Mouse (Mus musculus): ENCODE results near the gene Adamts1.

Adamts1 gene

DNA sequence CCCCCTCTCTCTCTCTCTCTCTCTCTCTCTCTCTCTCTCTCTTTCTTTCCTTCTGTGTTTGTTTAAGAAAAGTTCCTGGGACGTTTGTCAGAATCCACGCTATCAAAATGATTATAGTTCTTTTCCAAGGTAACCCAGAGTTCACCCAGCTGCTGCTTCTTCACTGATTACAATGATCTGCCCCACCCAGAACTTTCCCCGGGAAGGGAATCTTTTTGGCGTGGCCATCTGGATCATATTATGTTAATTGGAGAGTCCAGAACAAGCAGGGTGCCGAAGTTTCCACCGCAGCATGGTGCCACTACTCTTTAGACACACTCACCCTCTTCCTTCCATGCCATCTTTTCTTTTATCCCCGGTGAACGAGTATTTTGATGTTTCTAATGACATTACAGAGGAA lies 37.2 kb downstream of the Adamts1 start:
- DNase-seq (ENCODE audit: low spot score in 2 of 2): no peak

GRCm38 (mm10) chr16:85765167-85765566 lies 37.7 kb downstream of the Adamts1 start:
- no peak for DNase-seq (ENCODE audit: low spot score in 2 of 2)

- DNase-seq (ENCODE audit: low spot score in 2 of 2): no peak
These were observed 40.8 kb downstream of the Adamts1 start for GRCm38 (mm10) chr16:85762052-85762665.

DNA sequence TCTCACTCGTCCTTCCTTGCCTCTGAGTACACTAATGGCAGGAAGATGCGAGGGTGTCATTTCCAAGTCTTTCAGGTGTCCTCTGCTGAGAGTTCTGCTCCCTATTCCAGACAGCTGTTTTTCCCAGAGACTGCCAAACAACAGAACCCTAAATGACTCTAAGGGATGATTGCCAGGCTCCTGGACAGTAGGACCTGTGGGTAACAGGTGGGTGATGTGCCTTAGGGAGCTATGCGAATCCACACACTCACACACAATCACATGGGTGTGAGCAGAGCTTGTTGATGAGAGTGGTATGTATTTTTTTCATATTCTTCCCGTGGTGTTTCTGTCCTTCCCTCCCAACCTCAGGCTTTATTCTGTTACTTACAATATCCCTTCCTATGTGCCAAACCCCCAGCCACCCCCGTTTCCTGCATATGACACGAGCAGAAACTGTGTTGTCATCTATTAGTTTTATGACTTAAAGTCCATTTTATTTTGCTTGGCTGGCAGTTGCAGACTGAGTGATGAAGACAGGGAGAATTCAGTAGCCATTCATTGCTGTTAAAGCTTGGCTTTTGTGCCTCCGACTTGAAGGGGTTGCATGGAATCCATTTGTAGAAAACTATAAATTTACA lies 41.8 kb downstream of the Adamts1 start:
- DNase-seq (ENCODE audit: low spot score in 2 of 2): no peak

GRCm38 (mm10) chr16:85756101-85756819 lies 46.7 kb downstream of the Adamts1 start:
- no peak for DNase-seq (ENCODE audit: low spot score in 2 of 2)

GRCm38 (mm10) chr16:85749335-85749734 lies 53.6 kb downstream of the Adamts1 start:
- DNase-seq (ENCODE audit: low spot score in 2 of 2): no peak

GRCm38 (mm10) chr16:85747589-85748360 lies 55.1 kb downstream of the Adamts1 start:
- DNase-seq (ENCODE audit: low spot score in 2 of 2): no peak

DNA sequence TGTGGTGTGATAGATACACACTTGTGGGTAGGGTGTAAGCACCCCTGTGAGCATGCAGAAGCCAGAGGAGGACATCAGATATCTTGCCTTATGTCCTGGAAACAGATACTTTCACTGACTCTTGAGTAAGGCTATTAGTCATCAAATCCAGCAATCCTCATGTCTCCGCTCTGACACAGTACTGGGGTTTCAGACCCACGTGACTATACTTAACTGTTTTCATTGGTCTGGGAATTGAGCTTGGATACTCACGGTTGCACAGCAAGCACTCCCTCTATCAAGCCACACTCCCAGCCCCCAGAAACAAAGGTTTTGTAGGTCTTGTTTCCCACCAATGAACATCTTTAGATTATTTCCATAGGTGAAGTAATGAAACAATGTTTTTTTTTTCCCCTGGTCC lies 56.5 kb downstream of the Adamts1 start:
- DNase-seq (ENCODE audit: low spot score in 2 of 2): no peak

All from spleen, postnatal 4 days (tissue).